Mouse (Mus musculus) liver, embryonic 14.5 days (tissue): ENCODE measurements around the gene Kdm4c. TPM values are rescaled to one million over a fixed set of nuclear protein-coding genes. Genes with fewer than 3 reads are reported as not detected.
A peak's percentile ranks its signal among the peaks of the same experiment; 100 is the strongest.

Experiments
- ATAC-seq: fragments of 200-750 bp; cut with Nextera tagmentation; 2 replicates; pipeline ENCODE4 v1.8.0; 2017; ENCODE audit warnings: moderate number of reproducible peaks, mild to moderate bottlenecking, moderate library complexity; ENCODE audit not compliant: insufficient read depth
- DNase-seq, 3 experiments: peaks; one replicate each; pipeline ENCODE4 v3.0.0-alpha.2; 2012 to 2013; ENCODE audit warnings: low read depth in 3 of 3, low spot score in 3 of 3
- H3K27ac ChIP-seq: fragments of 300-500 bp; sonication (generic); 2 replicates; pipeline ENCODE4 v1.5.1; 2014; ENCODE audit warnings: moderate library complexity, mild to moderate bottlenecking, control low read depth, inconsistent platforms
- H3K27me3 ChIP-seq: fragments of 300-500 bp; sonication (generic); 2 replicates; pipeline ENCODE4 v1.6.1; 2014; ENCODE audit warnings: mild to moderate bottlenecking, low read length, moderate library complexity; ENCODE audit not compliant: control insufficient read depth, insufficient read depth
- H3K36me3 ChIP-seq: fragments of 300-500 bp; sonication (generic); replicated peaks from 2 replicates; pipeline ENCODE4 v1.6.1; 2014; ENCODE audit warnings: low read depth; ENCODE audit not compliant: control insufficient read depth, insufficient read depth
- H3K4me1 ChIP-seq, 2 experiments: fragments of 200-500 bp in 1 of 2; fragments of 300-500 bp in 1 of 2; sonication (generic) in 1 of 2; replicated peaks; 2 replicates each; pipeline ENCODE4 v1.6.1; 2012 to 2014; ENCODE audit warnings: antibody characterized with exemption in 1 of 2, inconsistent platforms in 1 of 2, low read length in 1 of 2; ENCODE audit not compliant: control insufficient read depth in 2 of 2, insufficient read depth in 2 of 2
- H3K4me2 ChIP-seq: fragments of 300-500 bp; sonication (generic); 2 replicates; pipeline ENCODE4 v1.6.1; 2014; ENCODE audit warnings: low read depth, mild to moderate bottlenecking, control low read depth, moderate library complexity
- H3K4me3 ChIP-seq, 2 experiments: fragments of 200-500 bp in 1 of 2; fragments of 300-500 bp in 1 of 2; sonication (generic) in 1 of 2; 2 replicates each; pipeline ENCODE4 v1.5.1; 2012 to 2014; ENCODE audit warnings: low read depth in 2 of 2, low read length in 2 of 2, mild to moderate bottlenecking in 2 of 2, control low read depth in 1 of 2, inconsistent platforms in 1 of 2, moderate library complexity in 1 of 2; ENCODE audit not compliant: insufficient read depth in 1 of 2
- H3K9ac ChIP-seq: fragments of 300-500 bp; sonication (generic); replicated peaks from 2 replicates; pipeline ENCODE4 v1.6.1; 2014; ENCODE audit warnings: mild to moderate bottlenecking, control low read depth, moderate library complexity
- H3K9me3 ChIP-seq: fragments of 300-500 bp; sonication (generic); 2 replicates; pipeline ENCODE4 v1.6.1; 2016; ENCODE audit warnings: low read length, mixed read lengths; ENCODE audit not compliant: control insufficient read depth
- CTCF ChIP-seq: IDR thresholded peaks from 2 replicates; pipeline ENCODE4 v1.5.1; 2016; ENCODE audit warnings: antibody characterized with exemption, low read depth, control low read depth
- EP300 ChIP-seq: IDR thresholded peaks from 2 replicates; pipeline ENCODE4 v1.6.1; 2016; ENCODE audit warnings: antibody characterized with exemption, low read depth
- WGBS: fragments of 180-500 bp; shearing (Covaris S2); extraction: QIAGEN DNeasy Blood & Tissue Kit; methylation state at CpG from one replicate; pipeline ENCODE4 v1.1.7; 2014; ENCODE audit not compliant: insufficient replicate concordance; 5-methylcytosine and 5-hydroxymethylcytosine counted together
- polyA plus RNA-seq, 2 experiments: library from polyadenylated mRNA; depleted of rRNA in 1 of 2; stranded (reverse) in 1 of 2; unstranded in 1 of 2; fragments of >200 nt; fragmentation: Nextera tagmentation in 1 of 2; extraction: Ambion mirVana in 1 of 2; gene quantifications; 2 replicates each; pipeline versions ENCODE4 v1.2.1 to v1.2.3; 2012 to 2014

Gene Kdm4c
- polyA plus RNA-seq, 2 experiments = 2.1 to 4.1 TPM

DNA sequence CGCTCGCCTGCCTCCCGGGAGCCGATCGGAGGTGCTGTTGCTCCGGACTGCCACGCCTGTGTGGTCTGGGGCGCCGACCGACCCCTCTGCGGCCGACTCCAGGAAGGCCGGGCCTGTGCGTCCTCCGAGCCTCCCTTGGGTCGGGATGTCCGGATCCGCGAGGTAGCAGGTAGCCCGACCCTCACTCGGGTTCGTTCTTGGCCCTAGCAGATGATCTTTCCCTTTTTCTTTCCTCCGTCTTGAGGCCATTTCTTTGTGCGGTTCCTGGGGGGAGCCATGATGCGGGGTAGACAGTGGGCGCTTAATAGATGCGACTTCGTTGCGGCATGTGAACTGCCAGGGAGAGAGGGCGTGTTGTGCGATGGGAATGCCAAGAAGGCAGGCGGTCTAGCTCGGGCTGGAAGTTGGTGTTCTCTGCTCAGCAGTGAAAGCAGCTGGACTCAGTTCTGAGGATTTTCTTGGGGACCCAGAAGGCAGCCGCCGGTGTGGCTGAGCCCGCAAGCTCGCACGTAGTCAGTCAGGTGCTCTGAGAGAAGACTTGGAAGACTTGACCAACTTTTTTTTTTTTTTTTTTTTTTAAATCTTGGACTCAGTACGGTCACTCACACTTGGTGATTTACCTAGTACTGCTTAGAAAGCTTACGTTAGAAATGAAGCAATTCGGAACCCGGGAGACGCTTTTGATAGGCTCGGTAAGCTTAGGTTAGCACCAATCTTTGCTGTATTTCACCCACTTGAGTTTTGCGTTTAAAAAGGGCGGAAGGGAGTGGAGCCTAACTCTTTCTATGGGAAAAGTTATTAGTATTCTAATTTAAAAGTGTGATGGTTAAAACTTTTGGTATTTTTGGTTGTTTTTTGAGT is 10.2 kb downstream of the Kdm4c start:
- Histone ChIP-seq H3K4me2 (peak overlapping the region; percentile 82), H3K4me1 (peaks cover 3 to 7% of the 10 kb centered on the region in 2 experiments; a peak in 3 of 4 replicates), H3K9ac (peak overlapping the region; percentile 91), H3K36me3 (no peaks in the 10 kb centered on the region), H3K27me3 (no peaks in the 10 kb centered on the region), H3K9me3 (no peaks in the 10 kb centered on the region), H3K4me3 (peak overlapping the region; percentile 67 to 94), H3K27ac (peak overlapping the region; percentile 37)
- TF ChIP-seq EP300 = no peak
- no peak for TF ChIP-seq CTCF
- DNase-seq = peak in 1 of 3 experiments; percentile 17
- peak; percentile 24 for ATAC-seq
- under 1% methylated on average over 46 of the region's 46 CpGs for WGBS

DNA sequence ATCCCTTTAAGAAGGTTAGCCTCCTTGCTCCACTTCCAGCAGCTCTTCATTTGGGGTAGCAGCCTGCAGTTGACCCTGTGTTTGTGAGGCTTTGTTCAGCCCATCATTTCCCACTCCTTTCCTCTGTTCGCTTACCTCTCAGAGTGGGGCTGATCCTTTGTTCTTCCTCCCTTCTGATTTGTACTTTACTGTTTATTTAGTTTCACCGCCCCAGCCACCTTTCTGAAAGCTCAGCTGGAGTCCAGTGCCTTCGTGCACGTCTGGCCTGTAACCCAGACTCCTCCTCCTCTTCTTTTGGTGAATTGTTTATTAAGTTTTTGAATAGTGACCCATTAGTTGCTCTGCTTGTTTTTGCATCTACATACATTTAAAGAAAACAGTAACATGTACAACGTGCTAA is 15.6 kb downstream of the Kdm4c start:
- Histone ChIP-seq H3K27me3 (no peaks in the 10 kb centered on the region), H3K4me2 (no peak overlapping the region), H3K36me3 (no peaks in the 10 kb centered on the region), H3K4me1 (peaks cover 3 to 11% of the 10 kb centered on the region in 2 experiments; a peak in 3 of 4 replicates), H3K9ac (no peak overlapping the region), H3K27ac (no peak overlapping the region), H3K4me3 (no peak overlapping the region), H3K9me3 (no peaks in the 10 kb centered on the region)
- no peak for DNase-seq
- TF ChIP-seq CTCF (no peak), EP300 (no peak)
- 62% methylated on average over 5 of the region's 5 CpGs for WGBS
- ATAC-seq = no peak

DNA sequence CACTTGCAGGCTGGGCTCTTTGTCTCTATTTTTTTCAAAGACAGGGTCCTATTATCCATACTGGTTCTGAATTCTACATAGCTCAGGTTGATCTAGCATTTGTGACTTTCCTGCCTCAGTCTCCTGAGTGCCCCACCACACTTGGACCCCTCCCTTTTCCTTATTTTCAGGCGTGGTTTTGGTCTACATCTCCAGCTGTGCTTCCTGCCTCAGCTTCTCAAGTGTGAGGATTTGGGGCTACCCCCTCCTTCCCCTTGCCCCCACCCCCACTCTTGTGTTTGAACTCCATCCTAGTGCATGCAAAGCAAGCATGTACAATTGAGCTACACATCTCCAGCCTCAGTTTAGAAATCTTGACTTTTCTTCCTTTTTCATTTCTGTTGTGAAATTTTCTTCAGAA is 16.2 kb downstream of the Kdm4c start:
- no peaks in the 10 kb centered on the region for H3K27me3 ChIP-seq
- no peak overlapping the region for H3K27ac ChIP-seq
- H3K36me3 ChIP-seq = no peaks in the 10 kb centered on the region
- no peak for ATAC-seq
- no peaks in the 10 kb centered on the region for H3K9me3 ChIP-seq
- H3K4me3 ChIP-seq = no peak overlapping the region
- no peak overlapping the region for H3K9ac ChIP-seq
- no peak overlapping the region for H3K4me2 ChIP-seq
- no peak for TF ChIP-seq EP300
- TF ChIP-seq CTCF = no peak
- no peak for DNase-seq
- peaks cover 3 to 8% of the 10 kb centered on the region in 2 experiments; a peak in 3 of 4 replicates for H3K4me1 ChIP-seq
- 20% methylated on average over 1 of the region's 1 CpGs for WGBS

DNA sequence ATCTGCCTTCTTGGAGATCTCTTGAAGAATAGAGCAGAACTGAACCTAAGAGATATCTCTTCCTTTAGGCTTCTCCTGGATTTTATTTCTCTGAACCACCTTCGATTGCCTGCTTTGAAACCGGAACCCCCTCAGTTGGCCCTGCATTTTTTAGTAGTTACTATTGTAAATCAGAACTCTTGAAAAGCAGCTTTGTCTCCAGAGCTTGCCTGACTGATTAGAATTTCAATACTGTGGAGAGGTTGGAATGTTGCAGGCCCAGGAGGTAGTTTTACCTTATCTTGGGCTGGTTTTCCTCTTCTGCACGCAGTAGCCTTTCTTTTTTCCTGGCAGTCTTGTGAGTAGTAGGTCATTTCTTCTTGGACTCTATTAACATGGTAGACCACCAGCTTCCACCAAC is 17.0 kb downstream of the Kdm4c start:
- no peak for TF ChIP-seq CTCF
- TF ChIP-seq EP300 = no peak
- Histone ChIP-seq H3K36me3 (no peaks in the 10 kb centered on the region), H3K4me2 (no peak overlapping the region), H3K9ac (no peak overlapping the region), H3K4me1 (peaks cover under 1 to 8% of the 10 kb centered on the region in 2 experiments; a peak in 3 of 4 replicates), H3K9me3 (no peaks in the 10 kb centered on the region), H3K27ac (no peak overlapping the region), H3K4me3 (no peak overlapping the region), H3K27me3 (no peaks in the 10 kb centered on the region)
- DNase-seq (no peak), ATAC-seq (no peak)
- 73% methylated on average over 3 of the region's 3 CpGs for WGBS

DNA sequence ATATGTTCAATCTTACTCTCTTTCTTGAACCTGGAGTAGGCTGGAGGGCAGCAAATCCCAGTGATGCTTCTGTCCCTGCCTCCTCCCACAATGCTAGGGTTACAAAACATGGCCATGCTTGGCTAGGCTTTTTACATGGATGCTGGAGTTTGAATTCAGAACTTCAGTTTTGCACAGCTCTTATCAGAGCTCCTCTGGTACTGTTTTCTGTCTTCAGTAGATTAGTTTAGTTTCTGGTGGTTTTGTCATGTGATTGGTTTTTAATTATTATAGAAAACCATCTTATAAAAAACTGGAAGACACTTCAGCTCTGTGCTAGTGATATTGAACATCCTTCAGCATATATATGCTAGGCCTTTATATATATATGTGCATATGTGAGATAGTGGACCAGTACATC is 19.6 kb downstream of the Kdm4c start:
- H3K36me3 ChIP-seq = no peaks in the 10 kb centered on the region
- no peak overlapping the region for H3K4me3 ChIP-seq
- no peaks in the 10 kb centered on the region for H3K9me3 ChIP-seq
- DNase-seq (no peak), ATAC-seq (no peak)
- H3K4me1 ChIP-seq = peaks cover 0 to 8% of the 10 kb centered on the region in 2 experiments; a peak in 2 of 4 replicates
- H3K9ac ChIP-seq = no peak overlapping the region
- no peak overlapping the region for H3K27ac ChIP-seq
- H3K4me2 ChIP-seq = no peak overlapping the region
- TF ChIP-seq EP300 (no peak), CTCF (no peak)
- no peaks in the 10 kb centered on the region for H3K27me3 ChIP-seq
